Mouse (Mus musculus) stomach, postnatal 0 days (tissue): ENCODE results near the gene Sesn1. TPM values are rescaled to one million over a fixed set of nuclear protein-coding genes. Genes with fewer than 3 reads are reported as not detected.

Experiments
- ATAC-seq: fragments of 200-750 bp; cut with Nextera tagmentation; 2 replicates; pipeline ENCODE4 v1.8.0; 2017; ENCODE audit not compliant: low FRiP score, low TSS enrichment
- DNase-seq: peaks from one replicate; pipeline ENCODE4 v3.0.0-alpha.2; 2016; ENCODE audit warnings: low spot score
- H3K27ac ChIP-seq: fragments of 300-500 bp; sonication (generic); replicated peaks from 2 replicates; pipeline ENCODE4 v1.5.1; 2014; ENCODE audit warnings: mild to moderate bottlenecking, control low read depth
- H3K27me3 ChIP-seq: fragments of 300-500 bp; sonication (generic); 2 replicates; pipeline ENCODE4 v1.6.1; 2014; ENCODE audit warnings: low read length; ENCODE audit not compliant: control insufficient read depth, insufficient read depth
- H3K36me3 ChIP-seq: fragments of 300-500 bp; sonication (generic); 2 replicates; pipeline ENCODE4 v1.6.1; 2014; ENCODE audit warnings: low read length, mixed read lengths; ENCODE audit not compliant: control insufficient read depth, insufficient read depth
- H3K4me1 ChIP-seq: fragments of 300-500 bp; sonication (generic); replicated peaks from 2 replicates; pipeline ENCODE4 v1.6.1; 2014; ENCODE audit warnings: antibody characterized with exemption; ENCODE audit not compliant: control insufficient read depth, insufficient read depth
- H3K4me2 ChIP-seq: fragments of 300-500 bp; sonication (generic); replicated peaks from 2 replicates; pipeline ENCODE4 v1.6.1; 2014; ENCODE audit warnings: low read depth, mild to moderate bottlenecking, control low read depth, moderate library complexity
- H3K4me3 ChIP-seq: fragments of 300-500 bp; sonication (generic); 2 replicates; pipeline ENCODE4 v1.5.1; 2014; ENCODE audit warnings: low read depth, low read length, control low read depth
- H3K9ac ChIP-seq: fragments of 300-500 bp; sonication (generic); 2 replicates; pipeline ENCODE4 v1.6.1; 2014; ENCODE audit warnings: mild to moderate bottlenecking, low read length, control low read depth, mixed read lengths
- H3K9me3 ChIP-seq: fragments of 300-500 bp; sonication (generic); 2 replicates; pipeline ENCODE4 v1.6.1; 2016; ENCODE audit warnings: low read length; ENCODE audit not compliant: control insufficient read depth
- CTCF ChIP-seq: IDR thresholded peaks from 2 replicates; pipeline ENCODE4 v1.5.1; 2016; ENCODE audit warnings: antibody characterized with exemption, low read depth, mild to moderate bottlenecking, moderate library complexity
- EP300 ChIP-seq: optimal IDR thresholded peaks from 2 replicates; pipeline ENCODE3; 2016; ENCODE audit warnings: antibody characterized with exemption
- WGBS: fragments of 180-500 bp; shearing (Covaris S2); extraction: QIAGEN DNeasy Blood & Tissue Kit; methylation state at CpG from one replicate; pipeline ENCODE4 v1.1.7; 2014; 5-methylcytosine and 5-hydroxymethylcytosine counted together
- polyA plus RNA-seq: library from polyadenylated mRNA; unstranded; fragments of >200 nt; fragmentation: Nextera tagmentation; extraction: Ambion mirVana; gene quantifications from 2 replicates; pipeline ENCODE4 v1.2.1, GENCODE M21; 2015

The Sesn1 gene
- polyA plus RNA-seq, 1 experiment from 2014 or later, result 20.1 TPM

GRCm38 (mm10) chr10:41825041-41825440 is 15.3 kb downstream of the Sesn1 start:
- WGBS, result 82% methylated on average over 10 of the region's 10 CpGs
- Histone ChIP-seq H3K27ac (no peak overlapping the region), H3K4me1 (no peaks in the 10 kb centered on the region), H3K9me3 (no peaks in the 10 kb centered on the region), H3K9ac (no peak overlapping the region), H3K36me3 (no peaks in the 10 kb centered on the region), H3K27me3 (no peaks in the 10 kb centered on the region), H3K4me2 (no peak overlapping the region), H3K4me3 (no peak overlapping the region)
- ATAC-seq, result no peak
- no peak for DNase-seq
- TF ChIP-seq CTCF (no peak), EP300 (no peak)

GRCm38 (mm10) chr10:41825996-41826395 is 16.3 kb downstream of the Sesn1 start:
- H3K27me3 ChIP-seq, result no peaks in the 10 kb centered on the region
- no peak for DNase-seq
- no peaks in the 10 kb centered on the region for H3K4me1 ChIP-seq
- no peak overlapping the region for H3K4me3 ChIP-seq
- no peaks in the 10 kb centered on the region for H3K36me3 ChIP-seq
- H3K9me3 ChIP-seq, result no peaks in the 10 kb centered on the region
- no peak overlapping the region for H3K27ac ChIP-seq
- 84% methylated on average over 4 of the region's 4 CpGs for WGBS
- H3K9ac ChIP-seq, result no peak overlapping the region
- ATAC-seq, result no peak
- no peak overlapping the region for H3K4me2 ChIP-seq
- TF ChIP-seq CTCF (no peak), EP300 (no peak)

- Histone ChIP-seq H3K4me1 (no peaks in the 10 kb centered on the region), H3K27ac (0 out of 2 replicates have a peak overlapping the region, but pooled peaks have one; percentile 49), H3K9ac (no peak overlapping the region), H3K27me3 (no peaks in the 10 kb centered on the region), H3K9me3 (no peaks in the 10 kb centered on the region), H3K4me3 (no peak overlapping the region), H3K4me2 (no peak overlapping the region), H3K36me3 (no peaks in the 10 kb centered on the region)
- WGBS, result 75% methylated on average over 6 of the region's 6 CpGs
- DNase-seq (no peak), ATAC-seq (no peak)
- TF ChIP-seq CTCF (peak; percentile 42), EP300 (no peak)
Observed at GRCm38 (mm10) chr10:41826526-41827116, 16.9 kb downstream of the Sesn1 start.

GRCm38 (mm10) chr10:41827784-41828183 is 18.0 kb downstream of the Sesn1 start:
- no peaks in the 10 kb centered on the region for H3K9me3 ChIP-seq
- no peak overlapping the region for H3K27ac ChIP-seq
- ATAC-seq (no peak), DNase-seq (no peak)
- no peak overlapping the region for H3K4me2 ChIP-seq
- H3K9ac ChIP-seq, result no peak overlapping the region
- 83% methylated on average over 4 of the region's 4 CpGs for WGBS
- H3K4me1 ChIP-seq, result no peaks in the 10 kb centered on the region
- no peaks in the 10 kb centered on the region for H3K27me3 ChIP-seq
- no peak for TF ChIP-seq CTCF
- no peak for TF ChIP-seq EP300
- H3K36me3 ChIP-seq, result no peaks in the 10 kb centered on the region
- no peak overlapping the region for H3K4me3 ChIP-seq

- Histone ChIP-seq H3K27ac (no peak overlapping the region), H3K4me1 (no peaks in the 10 kb centered on the region), H3K4me3 (no peak overlapping the region), H3K27me3 (no peaks in the 10 kb centered on the region), H3K9me3 (no peaks in the 10 kb centered on the region), H3K9ac (no peak overlapping the region), H3K36me3 (no peaks in the 10 kb centered on the region), H3K4me2 (no peak overlapping the region)
- ATAC-seq (no peak), DNase-seq (no peak)
- WGBS, result 92% methylated on average over 5 of the region's 5 CpGs
- TF ChIP-seq EP300 (no peak), CTCF (no peak)
Observed at GRCm38 (mm10) chr10:41829191-41829590, 19.5 kb downstream of the Sesn1 start.

GRCm38 (mm10) chr10:41829980-41830379 is 20.2 kb downstream of the Sesn1 start:
- TF ChIP-seq CTCF, result no peak
- no peak for TF ChIP-seq EP300
- H3K4me2 ChIP-seq, result no peak overlapping the region
- DNase-seq, result no peak
- whole genome bisulfite sequencing, result 78% methylated on average over 2 of the region's 2 CpGs
- H3K9me3 ChIP-seq, result no peaks in the 10 kb centered on the region
- H3K27ac ChIP-seq, result no peak overlapping the region
- no peaks in the 10 kb centered on the region for H3K36me3 ChIP-seq
- no peak overlapping the region for H3K4me3 ChIP-seq
- H3K27me3 ChIP-seq, result no peaks in the 10 kb centered on the region
- ATAC-seq, result no peak
- no peaks in the 10 kb centered on the region for H3K4me1 ChIP-seq
- H3K9ac ChIP-seq, result no peak overlapping the region
